Mouse (Mus musculus): ENCODE data around the gene Mfsd5.

GRCm38 (mm10) chr15:102310074-102310845 is 31.0 kb downstream of the Mfsd5 start:
- TF ChIP-seq CTCF (IDR thresholded peaks at IDR 0.05; ENCODE audit: borderline replicate concordance, extremely low read depth, insufficient read depth, insufficient read length) (no peak), POLR2A (IDR thresholded peaks at IDR 0.05; ENCODE audit: borderline replicate concordance, extremely low read depth, insufficient read depth, insufficient read length, poor library complexity, severe bottlenecking) (no peak)
